Mouse (Mus musculus) C2C12 (cell line): ENCODE measurements around the gene 1700028P14Rik. TPM values are rescaled to one million over a fixed set of nuclear protein-coding genes. Genes with fewer than 3 reads are reported as not detected.

Source experiments
- H3K27me3 ChIP-seq: one replicate; pipeline ENCODE4 v1.6.1; 2011; ENCODE audit not compliant: control insufficient read depth, insufficient read depth, insufficient read length
- H3K36me3 ChIP-seq: one replicate; pipeline ENCODE4 v1.6.1; 2011; ENCODE audit not compliant: control insufficient read depth, insufficient read depth
- H3K4me3 ChIP-seq: one replicate; pipeline ENCODE4 v1.5.1; 2011; ENCODE audit warnings: mild to moderate bottlenecking, control low read depth; ENCODE audit not compliant: poor library complexity, insufficient read depth, severe bottlenecking
- H3K79me2 ChIP-seq: one replicate; pipeline ENCODE4 v1.6.1; 2011; ENCODE audit not compliant: control insufficient read depth, insufficient read depth
- H3K79me3 ChIP-seq: one replicate; pipeline ENCODE4 v1.6.1; 2011; ENCODE audit warnings: low read depth, control low read depth
- H3ac ChIP-seq: one replicate; pipeline ENCODE3; 2011; ENCODE audit warnings: low read depth; ENCODE audit not compliant: control insufficient read depth, insufficient read length
- CEBPB ChIP-seq: IDR thresholded peaks from one replicate; pipeline ENCODE4 v1.6.1; 2011; ENCODE audit warnings: low read depth, mild to moderate bottlenecking, control low read depth, moderate library complexity
- CTCF ChIP-seq: IDR thresholded peaks from one replicate; pipeline ENCODE4 v1.5.1; 2011; ENCODE audit not compliant: control insufficient read depth, insufficient read depth, insufficient read length
- FOSL1 ChIP-seq: IDR thresholded peaks from one replicate; pipeline ENCODE4 v1.8.0; 2011; ENCODE audit warnings: mild to moderate bottlenecking, low read length; ENCODE audit not compliant: poor library complexity, insufficient read depth, severe bottlenecking
- MAX ChIP-seq: IDR thresholded peaks from one replicate; pipeline ENCODE4 v1.6.1; 2011; ENCODE audit warnings: mild to moderate bottlenecking, control low read depth
- MYOD1 ChIP-seq: IDR thresholded peaks from one replicate; pipeline ENCODE4 v1.6.1; 2011; ENCODE audit warnings: low read depth; ENCODE audit not compliant: control insufficient read depth, insufficient read length
- MYOG ChIP-seq: IDR thresholded peaks from one replicate; pipeline ENCODE4 v1.6.1; 2011; ENCODE audit not compliant: control insufficient read depth, insufficient read length; ENCODE audit errors: extremely low read depth
- USF1 ChIP-seq: IDR thresholded peaks from one replicate; pipeline ENCODE4 v1.6.1; 2011; ENCODE audit warnings: low read depth, mild to moderate bottlenecking, control low read depth, moderate library complexity
- polyA plus RNA-seq: library from polyadenylated mRNA; unstranded; fragments of >200 nt; fragmentation: generic; extraction: Trizol; gene quantifications from one replicate; pipeline ENCODE4 v1.2.1, GENCODE M21; 2012; ENCODE audit warnings: missing spikeins

1700028P14Rik gene
- polyA plus RNA-seq, 1 experiment = not detected

GRCm38 (mm10) chr19:23545604-23546003 lies 107.0 kb downstream of the 1700028P14Rik start:
- Histone ChIP-seq H3K4me3 (no peak overlapping the region), H3ac (no peak overlapping the region), H3K79me3 (no peaks in the 10 kb centered on the region), H3K79me2 (no peaks in the 10 kb centered on the region), H3K36me3 (no peaks in the 10 kb centered on the region), H3K27me3 (peaks cover 5% of the 10 kb centered on the region)
- TF ChIP-seq CTCF = no peak
- no peak for TF ChIP-seq CEBPB
- no peak for TF ChIP-seq FOSL1
- no peak for TF ChIP-seq MYOG
- TF ChIP-seq MAX = no peak
- no peak for TF ChIP-seq MYOD1
- TF ChIP-seq USF1 = no peak

- Histone ChIP-seq H3K79me3 (no peaks in the 10 kb centered on the region), H3K27me3 (peaks cover 5% of the 10 kb centered on the region), H3ac (no peak overlapping the region), H3K4me3 (no peak overlapping the region), H3K36me3 (no peaks in the 10 kb centered on the region), H3K79me2 (no peaks in the 10 kb centered on the region)
- no peak for TF ChIP-seq CTCF
- TF ChIP-seq CEBPB = no peak
- no peak for TF ChIP-seq MYOD1
- no peak for TF ChIP-seq MYOG
Observed at GRCm38 (mm10) chr19:23543244-23544004, 109.2 kb downstream of the 1700028P14Rik start.

GRCm38 (mm10) chr19:23542759-23543158 lies 109.9 kb downstream of the 1700028P14Rik start:
- TF ChIP-seq FOSL1 (no peak), CTCF (no peak), MAX (no peak), CEBPB (no peak), USF1 (no peak), MYOG (no peak), MYOD1 (no peak)
- no peaks in the 10 kb centered on the region for H3K79me3 ChIP-seq
- H3ac ChIP-seq = no peak overlapping the region
- no peak overlapping the region for H3K4me3 ChIP-seq
- no peaks in the 10 kb centered on the region for H3K36me3 ChIP-seq
- no peaks in the 10 kb centered on the region for H3K79me2 ChIP-seq
- H3K27me3 ChIP-seq = peaks cover 5% of the 10 kb centered on the region

GRCm38 (mm10) chr19:23535700-23536099 lies 116.9 kb downstream of the 1700028P14Rik start:
- Histone ChIP-seq H3K36me3 (no peaks in the 10 kb centered on the region), H3K4me3 (no peak overlapping the region), H3K27me3 (no peaks in the 10 kb centered on the region), H3K79me2 (no peaks in the 10 kb centered on the region), H3K79me3 (no peaks in the 10 kb centered on the region), H3ac (no peak overlapping the region)
- no peak for TF ChIP-seq FOSL1
- no peak for TF ChIP-seq USF1
- TF ChIP-seq MYOG = no peak
- no peak for TF ChIP-seq CTCF
- no peak for TF ChIP-seq CEBPB
- no peak for TF ChIP-seq MYOD1
- no peak for TF ChIP-seq MAX

- H3ac ChIP-seq = no peak overlapping the region
- no peaks in the 10 kb centered on the region for H3K79me3 ChIP-seq
- no peaks in the 10 kb centered on the region for H3K27me3 ChIP-seq
- no peak for TF ChIP-seq MYOD1
- no peak overlapping the region for H3K4me3 ChIP-seq
- no peaks in the 10 kb centered on the region for H3K79me2 ChIP-seq
- no peaks in the 10 kb centered on the region for H3K36me3 ChIP-seq
Observed at GRCm38 (mm10) chr19:23531899-23532298, 120.7 kb downstream of the 1700028P14Rik start.

- H3K27me3 ChIP-seq = no peaks in the 10 kb centered on the region
- TF ChIP-seq CTCF (peak; percentile 32), USF1 (no peak)
- no peaks in the 10 kb centered on the region for H3K79me2 ChIP-seq
- no peaks in the 10 kb centered on the region for H3K36me3 ChIP-seq
- no peaks in the 10 kb centered on the region for H3K79me3 ChIP-seq
- no peak overlapping the region for H3ac ChIP-seq
- H3K4me3 ChIP-seq = no peak overlapping the region
Observed at GRCm38 (mm10) chr19:23523711-23524110, 128.9 kb downstream of the 1700028P14Rik start.
